Mouse (Mus musculus) limb, embryonic 14.5 days (tissue): ENCODE results near the gene Susd6. TPM values are rescaled to one million over a fixed set of nuclear protein-coding genes. Genes with fewer than 3 reads are reported as not detected.

Experiments
- ATAC-seq: fragments of 200-750 bp; cut with Nextera tagmentation; 2 replicates; pipeline ENCODE4 v1.8.0; 2017; ENCODE audit warnings: low read depth, moderate number of reproducible peaks, moderate TSS enrichment; ENCODE audit not compliant: low FRiP score
- DNase-seq: peaks from one replicate; pipeline ENCODE4 v3.0.0-alpha.2; 2015; ENCODE audit warnings: low spot score
- H3K27ac ChIP-seq: fragments of 300-500 bp; sonication (generic); replicated peaks from 2 replicates; pipeline ENCODE4 v1.5.1; 2014; ENCODE audit warnings: low read depth, mild to moderate bottlenecking, low read length, moderate library complexity, mixed read lengths
- H3K27me3 ChIP-seq: fragments of 300-500 bp; sonication (generic); 2 replicates; pipeline ENCODE4 v1.6.1; 2014; ENCODE audit warnings: low read length, mixed read lengths; ENCODE audit not compliant: control insufficient read depth, insufficient read depth
- H3K36me3 ChIP-seq: fragments of 300-500 bp; sonication (generic); 2 replicates; pipeline ENCODE4 v1.6.1; 2014; ENCODE audit warnings: mild to moderate bottlenecking, low read length, moderate library complexity, mixed read lengths; ENCODE audit not compliant: control insufficient read depth, insufficient read depth
- H3K4me1 ChIP-seq: fragments of 300-500 bp; sonication (generic); 2 replicates; pipeline ENCODE4 v1.6.1; 2014; ENCODE audit warnings: antibody characterized with exemption, low read length, mixed read lengths; ENCODE audit not compliant: control insufficient read depth, insufficient read depth
- H3K4me2 ChIP-seq: fragments of 300-500 bp; sonication (generic); replicated peaks from 2 replicates; pipeline ENCODE4 v1.6.1; 2014; ENCODE audit warnings: low read depth, mild to moderate bottlenecking, low read length, moderate library complexity; ENCODE audit not compliant: severe bottlenecking
- H3K4me3 ChIP-seq: fragments of 300-500 bp; sonication (generic); replicated peaks from 2 replicates; pipeline ENCODE4 v1.5.1; 2014; ENCODE audit warnings: low read length
- H3K9ac ChIP-seq: fragments of 300-500 bp; sonication (generic); 2 replicates; pipeline ENCODE4 v1.6.1; 2014; ENCODE audit warnings: mild to moderate bottlenecking, low read depth, low read length, moderate library complexity; ENCODE audit not compliant: severe bottlenecking
- H3K9me3 ChIP-seq: fragments of 300-500 bp; sonication (generic); 2 replicates; pipeline ENCODE4 v1.6.1; 2016; ENCODE audit warnings: low read length; ENCODE audit not compliant: control insufficient read depth
- POLR2A ChIP-seq: fragments of 200-500 bp; IDR thresholded peaks from 2 replicates; pipeline ENCODE4 v1.8.0; 2012; ENCODE audit warnings: inconsistent platforms, mild to moderate bottlenecking, moderate library complexity, borderline replicate concordance; ENCODE audit not compliant: insufficient read depth, insufficient read length; ENCODE audit errors: extremely low read depth
- WGBS: fragments of 180-500 bp; shearing (Covaris S2); extraction: QIAGEN DNeasy Blood & Tissue Kit; methylation state at CpG from one replicate; pipeline ENCODE4 v1.1.7; 2014; 5-methylcytosine and 5-hydroxymethylcytosine counted together
- polyA plus RNA-seq, 2 experiments: library from polyadenylated mRNA; depleted of rRNA in 1 of 2; stranded (reverse) in 1 of 2; unstranded in 1 of 2; fragments of >200 nt; fragmentation: Nextera tagmentation in 1 of 2; extraction: Ambion mirVana in 1 of 2; gene quantifications; 2 replicates each; pipeline versions ENCODE4 v1.2.1 to v1.2.3; 2012 to 2014

The Susd6 gene
- polyA plus RNA-seq (2012; rRNA removed) (28.6 and 32.2 TPM in 2 replicates), polyA plus RNA-seq (2014; fragmentation: Nextera tagmentation; extraction: Ambion mirVana) (22.3 and 24.9 TPM in 2 replicates)

DNA sequence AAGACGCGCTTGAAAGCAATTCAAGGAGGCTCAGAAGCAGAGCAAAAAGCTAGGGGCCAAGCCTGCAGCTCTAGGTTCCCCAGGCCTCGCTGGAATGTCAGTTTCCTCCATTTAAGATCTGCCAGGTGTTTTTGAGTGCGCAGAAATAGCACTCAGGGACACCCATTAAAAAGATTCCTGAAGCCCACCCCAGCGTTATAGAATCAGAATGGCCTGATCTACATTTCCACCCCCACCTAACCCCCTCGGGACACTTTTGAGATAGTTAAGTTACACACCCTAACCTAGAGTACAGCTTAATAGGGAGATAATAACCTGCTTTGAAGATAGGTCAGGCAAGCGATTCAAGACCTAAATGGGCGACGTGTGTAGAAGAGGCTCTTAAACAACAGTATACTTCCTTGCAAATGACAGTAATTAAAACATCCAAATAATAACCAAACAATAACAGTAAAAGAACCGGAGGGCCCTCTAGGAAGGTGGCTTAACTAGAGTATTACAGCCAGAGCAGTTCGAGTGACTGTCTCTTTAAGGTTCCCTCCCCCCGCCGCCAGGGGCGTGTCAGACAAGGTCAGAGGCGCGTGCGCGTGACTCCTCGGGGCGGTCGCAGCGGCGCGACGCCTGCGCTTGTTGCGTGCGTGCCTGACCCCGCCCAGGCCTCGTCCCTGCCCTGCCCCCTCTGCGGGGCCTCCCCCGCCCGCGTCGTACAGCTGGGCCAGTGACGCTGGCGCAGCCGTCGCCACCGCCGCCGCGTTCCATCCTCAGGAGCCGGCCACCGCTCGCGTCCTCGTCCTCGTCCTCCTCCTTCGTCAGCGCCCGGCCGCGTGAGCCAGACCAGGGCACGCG lies at the start of gene Susd6:
TSS of gene Susd6 (plus strand) at position 662 of the 846 bp plus-strand sequence.
- Histone ChIP-seq H3K4me1 (peaks cover 10% of the 10 kb centered on the region), H3K36me3 (no peaks in the 10 kb centered on the region), H3K9ac (peak within 1 kb of the TSS; percentile 79), H3K4me2 (peak within 1 kb of the TSS; percentile 62), H3K27me3 (no peaks in the 10 kb centered on the region), H3K4me3 (peak within 1 kb of the TSS; percentile 94), H3K9me3 (no peaks in the 10 kb centered on the region), H3K27ac (peak within 1 kb of the TSS; percentile 94)
- ATAC-seq (peak; percentile 98), DNase-seq (peak; percentile 98)
- WGBS = 1% methylated on average over 51 of the region's 56 CpGs
- TF ChIP-seq POLR2A = peak; percentile 87

DNA sequence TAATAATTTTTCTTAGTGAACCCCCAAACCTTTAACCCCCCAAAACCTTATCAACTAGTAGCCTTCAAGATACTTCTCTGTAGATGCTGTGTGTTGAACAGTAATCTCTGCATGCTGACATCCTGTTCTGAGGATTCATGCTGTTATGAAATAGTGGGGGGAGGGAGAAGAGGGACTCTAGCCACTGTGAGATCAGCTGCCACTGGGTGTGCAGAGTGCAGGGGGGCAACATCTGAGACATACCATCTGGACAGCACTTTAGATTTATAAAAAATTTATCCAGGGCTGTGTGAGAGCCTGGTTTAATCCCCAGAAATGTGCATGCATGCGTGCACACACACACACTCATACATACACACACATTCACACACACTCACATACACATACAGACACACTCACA lies 45.7 kb upstream of the Susd6 start:
- no peak for TF ChIP-seq POLR2A
- H3K27me3 ChIP-seq = no peaks in the 10 kb centered on the region
- no peak overlapping the region for H3K4me3 ChIP-seq
- ATAC-seq = no peak
- no peaks in the 10 kb centered on the region for H3K9me3 ChIP-seq
- H3K27ac ChIP-seq = no peak overlapping the region
- no peak for DNase-seq
- no peaks in the 10 kb centered on the region for H3K36me3 ChIP-seq
- no peak overlapping the region for H3K4me2 ChIP-seq
- H3K4me1 ChIP-seq = no peaks in the 10 kb centered on the region
- H3K9ac ChIP-seq = no peak overlapping the region
- 67% methylated on average over 1 of the region's 1 CpGs for WGBS

DNA sequence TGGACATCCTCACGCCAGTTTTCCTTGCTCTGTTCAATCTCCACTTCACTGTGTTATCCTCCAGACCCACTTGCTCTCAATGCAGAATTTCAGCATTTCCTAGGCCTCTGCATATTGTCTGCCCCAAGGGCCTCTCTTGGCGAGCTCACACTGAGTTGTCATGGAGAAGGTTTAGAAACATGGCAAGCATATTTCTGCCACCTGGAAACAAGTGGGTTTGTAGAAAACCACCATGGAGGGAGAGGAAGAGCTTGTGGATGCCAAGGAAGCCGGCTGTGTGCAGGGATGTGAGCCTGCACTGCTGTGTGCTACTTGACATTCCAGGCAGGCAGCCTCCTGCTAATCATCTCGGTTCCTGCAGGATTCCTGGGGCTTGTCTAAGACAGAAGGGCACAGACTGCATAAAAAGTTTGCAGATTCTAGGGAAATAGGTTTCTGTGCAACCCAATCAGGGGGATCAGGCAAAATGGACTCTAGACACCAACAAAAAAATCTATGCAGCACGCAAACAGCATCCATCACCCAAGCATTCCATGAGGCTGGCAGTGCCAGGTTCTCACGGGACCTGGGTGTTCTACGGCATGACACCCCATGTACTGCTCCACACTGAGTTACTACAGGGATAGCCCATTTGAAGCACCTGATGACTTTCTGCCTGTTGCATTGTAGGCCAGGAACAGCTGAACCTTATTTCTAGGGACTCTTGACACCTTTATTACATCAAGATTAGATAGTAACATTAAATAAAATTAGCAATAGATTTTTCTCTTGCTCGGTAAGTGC lies 44.1 kb upstream of the Susd6 start:
- 54% methylated on average over 8 of the region's 8 CpGs for WGBS
- DNase-seq (no peak), ATAC-seq (no peak)
- no peaks in the 10 kb centered on the region for H3K36me3 ChIP-seq
- no peak overlapping the region for H3K9ac ChIP-seq
- H3K9me3 ChIP-seq = no peaks in the 10 kb centered on the region
- no peak overlapping the region for H3K4me3 ChIP-seq
- no peaks in the 10 kb centered on the region for H3K4me1 ChIP-seq
- H3K27ac ChIP-seq = no peak overlapping the region
- H3K27me3 ChIP-seq = no peaks in the 10 kb centered on the region
- no peak for TF ChIP-seq POLR2A
- no peak overlapping the region for H3K4me2 ChIP-seq

DNA sequence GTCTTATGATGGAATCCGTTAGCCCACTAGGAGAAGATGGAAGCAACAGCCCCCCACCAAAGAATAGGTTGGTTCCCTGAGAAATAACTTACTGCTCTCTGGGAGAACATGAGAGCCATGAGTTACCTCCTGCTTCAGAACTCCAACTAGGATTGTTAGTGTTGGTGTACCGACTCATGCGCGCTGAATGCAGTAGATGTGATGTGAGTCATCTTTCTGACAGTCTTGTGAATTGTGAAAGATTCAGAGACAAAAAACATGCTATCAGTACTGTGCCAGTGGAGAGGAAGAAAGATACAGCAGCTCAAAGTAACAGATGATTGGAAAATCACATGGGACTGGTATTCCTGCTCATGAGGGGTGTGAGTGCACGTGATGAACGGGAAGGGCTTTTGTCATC lies 38.8 kb upstream of the Susd6 start:
- TF ChIP-seq POLR2A = no peak
- H3K9me3 ChIP-seq = no peaks in the 10 kb centered on the region
- H3K27me3 ChIP-seq = peaks cover 12% of the 10 kb centered on the region
- no peak overlapping the region for H3K4me2 ChIP-seq
- H3K27ac ChIP-seq = no peak overlapping the region
- no peaks in the 10 kb centered on the region for H3K4me1 ChIP-seq
- DNase-seq (no peak), ATAC-seq (no peak)
- H3K36me3 ChIP-seq = no peaks in the 10 kb centered on the region
- H3K4me3 ChIP-seq = no peak overlapping the region
- no peak overlapping the region for H3K9ac ChIP-seq
- 91% methylated on average over 6 of the region's 6 CpGs for WGBS
